Mouse (Mus musculus): ENCODE measurements around the gene Vsig4. TPM values are rescaled to one million over a fixed set of nuclear protein-coding genes. Genes with fewer than 3 reads are reported as not detected.
"Not testable (repeated sequence)": the region's sequence is repeated elsewhere in the genome, so short reads cannot be mapped to it uniquely, and the experiment has no call there.

Gene Vsig4
- total RNA-seq (2021), result not detected
- long read RNA-seq, experiment 1, result 0 reads
- long read RNA-seq, experiment 2, result 0 reads

- DNase-seq, result no peak
Observed at GRCm38 (mm10) chrX:96293338-96293737, at the start of gene Vsig4. Gene Vsig4, minus strand, starts transcription at chrX:96293438.

GRCm38 (mm10) chrX:96339108-96339507 lies 45.9 kb upstream of the Vsig4 start:
- no peak for DNase-seq

- DNase-seq, result peak in 1 of 2 experiments; percentile 1
Observed at GRCm38 (mm10) chrX:96329764-96330163, 36.5 kb upstream of the Vsig4 start.

- no peak for DNase-seq
Observed at GRCm38 (mm10) chrX:96256509-96256908, 36.7 kb downstream of the Vsig4 start.

- no peak for DNase-seq
Observed at GRCm38 (mm10) chrX:96239644-96240043, 53.6 kb downstream of the Vsig4 start.

GRCm38 (mm10) chrX:96239037-96239436 lies 54.2 kb downstream of the Vsig4 start:
- no peak for DNase-seq

GRCm38 (mm10) chrX:96235775-96236174 lies 57.5 kb downstream of the Vsig4 start:
- no peak for DNase-seq

GRCm38 (mm10) chrX:96227030-96227429 lies 66.2 kb downstream of the Vsig4 start:
- DNase-seq, result no peak

GRCm38 (mm10) chrX:96225474-96225873 lies 67.8 kb downstream of the Vsig4 start:
- DNase-seq, result no peak

GRCm38 (mm10) chrX:96224210-96224609 lies 69.0 kb downstream of the Vsig4 start:
- DNase-seq, result no peak

- no peak for DNase-seq
Observed at GRCm38 (mm10) chrX:96218088-96218487, 75.2 kb downstream of the Vsig4 start.

- DNase-seq, result no peak
Observed at GRCm38 (mm10) chrX:96206872-96207271, 86.4 kb downstream of the Vsig4 start.

GRCm38 (mm10) chrX:96205143-96205542 lies 88.1 kb downstream of the Vsig4 start:
- DNase-seq, result not testable (repeated sequence)

Small RNA genes within 50 kb of the gene (microRNA-seq; reads per million reads assigned to microRNA genes)
- 119 reads per million, percentile 54 among the genes with 10 or more reads in this experiment for gene Mir223

Other genes with a start within 250 kb of the Vsig4 start
- gene Msn, start 197.4 kb downstream of the Vsig4 start, total RNA-seq (2021), result 100 to 1,000 TPM; 144 to 168 TPM
- gene Heph, start 161.9 kb upstream of the Vsig4 start, total RNA-seq (2021), result 1 to 10 TPM; 7.0 to 8.8 TPM
- not detected for gene Hsf3, start 162.9 kb upstream of the Vsig4 start, total RNA-seq (2021)